Mouse (Mus musculus) heart, postnatal 36 days (tissue): ENCODE data around the gene Glipr2. TPM values are rescaled to one million over a fixed set of nuclear protein-coding genes. Genes with fewer than 3 reads are reported as not detected.

Experiments used
- DNase-seq, 2 experiments: peaks; one replicate each; pipeline ENCODE4 v3.0.0; 2021 to 2022
- intact Hi-C: fragments of 180-260 bp; cut with DNase I; formaldehyde crosslinking; loops from one replicate; pipeline ENCODE4 v1.15.1; 2025
- total RNA-seq, 2 experiments: library from RNA; stranded (reverse); gene quantifications; 2 replicates each; pipeline ENCODE4 v1.2.3; 2021

Glipr2 gene
- total RNA-seq, 2 experiments from 2014 or later, result 2.5 to 3.8 TPM

GRCm38 (mm10) chr4:43969373-43969772 lies 12.2 kb downstream of the Glipr2 start:
- no peak for DNase-seq
- intact Hi-C loops, result no loop called here

GRCm38 (mm10) chr4:43970393-43971330 lies 13.5 kb downstream of the Glipr2 start:
- intact Hi-C loops, result no loop called here

GRCm38 (mm10) chr4:43971541-43972136 lies 14.4 kb downstream of the Glipr2 start:
- no peak for DNase-seq
- intact Hi-C loops, result no loop called here

More at GRCm38 (mm10) chr4:43970393-43971330, 13.5 kb downstream of the Glipr2 start:
- DNase-seq, result no peak

GRCm38 (mm10) chr4:43972137-43972591 lies 15.0 kb downstream of the Glipr2 start:
- DNase-seq, result peak in 1 of 2 experiments; percentile 36

GRCm38 (mm10) chr4:43973526-43973981 lies 16.4 kb downstream of the Glipr2 start:
- intact Hi-C loops, result no loop called here
- peak; percentile 61 to 65 for DNase-seq

More at GRCm38 (mm10) chr4:43972137-43972591, 15.0 kb downstream of the Glipr2 start:
- intact Hi-C loops, result no loop called here

- no peak for DNase-seq
- intact Hi-C loops, result no loop called here
Measured at GRCm38 (mm10) chr4:43974914-43975616, 17.9 kb downstream of the Glipr2 start.

- no peak for DNase-seq
- intact Hi-C loops, result no loop called here
Measured at GRCm38 (mm10) chr4:43976223-43976740, 19.1 kb downstream of the Glipr2 start.

- peak; percentile 43 to 63 for DNase-seq
- intact Hi-C loops, result no loop called here
Measured at GRCm38 (mm10) chr4:43978521-43979443, 21.6 kb downstream of the Glipr2 start.

- DNase-seq, result no peak
Measured at GRCm38 (mm10) chr4:43979746-43980145, 22.5 kb downstream of the Glipr2 start.

GRCm38 (mm10) chr4:43980236-43980635 lies 23.0 kb downstream of the Glipr2 start:
- intact Hi-C loops, result loop anchor here (10.0 kb wide), 1 partner anchor 215 kb away; no protein-coding TSS in a partner anchor
- DNase-seq, result no peak

More at GRCm38 (mm10) chr4:43979746-43980145, 22.5 kb downstream of the Glipr2 start:
- intact Hi-C loops, result loop anchor here (10.0 kb wide), 1 partner anchor 215 kb away; no protein-coding TSS in a partner anchor

- intact Hi-C loops, result loop anchor here (1.0 to 10.0 kb wide), 2 partner anchors 24 to 216 kb away; partner anchors contain the start of gene Glipr2
- DNase-seq, result no peak
Measured at GRCm38 (mm10) chr4:43980846-43981245, 23.6 kb downstream of the Glipr2 start.

GRCm38 (mm10) chr4:43981251-43981650 lies 24.1 kb downstream of the Glipr2 start:
- intact Hi-C loops, result loop anchor here (1.0 to 10.0 kb wide), 2 partner anchors 24 to 216 kb away; partner anchors contain the start of gene Glipr2
- DNase-seq, result no peak

GRCm38 (mm10) chr4:43982053-43982732 lies 25.0 kb downstream of the Glipr2 start:
- peak; percentile 95 to 97 for DNase-seq
- intact Hi-C loops, result loop anchor here (1.0 to 10.0 kb wide), 3 partner anchors 56 to 217 kb away; no protein-coding TSS in a partner anchor

- DNase-seq, result no peak
- intact Hi-C loops, result loop anchor here (10.0 kb wide), 1 partner anchor 218 kb away; no protein-coding TSS in a partner anchor
Measured at GRCm38 (mm10) chr4:43983181-43983580, 26.0 kb downstream of the Glipr2 start, which contains the start of gene Ccin. Ccin (plus strand) TSS chr4:43983483.

- DNase-seq, result no peak
- intact Hi-C loops, result loop anchor here (10.0 kb wide), 1 partner anchor 219 kb away; no protein-coding TSS in a partner anchor
Measured at GRCm38 (mm10) chr4:43983756-43984155, 26.6 kb downstream of the Glipr2 start.

GRCm38 (mm10) chr4:43984326-43984725 lies 27.1 kb downstream of the Glipr2 start:
- DNase-seq, result no peak
- intact Hi-C loops, result loop anchor here (10.0 kb wide), 1 partner anchor 220 kb away; no protein-coding TSS in a partner anchor

- no peak for DNase-seq
- intact Hi-C loops, result loop anchor here (10.0 kb wide), 1 partner anchor 224 kb away; no protein-coding TSS in a partner anchor
Measured at GRCm38 (mm10) chr4:43988976-43989375, 31.8 kb downstream of the Glipr2 start.

GRCm38 (mm10) chr4:43993072-43993471 lies 35.9 kb downstream of the Glipr2 start:
- intact Hi-C loops, result no loop called here
- no peak for DNase-seq
